Mouse (Mus musculus): ENCODE data around the gene Cdh23.
A peak's percentile ranks its signal among the peaks of the same experiment; 100 is the strongest.

The Cdh23 gene

DNA sequence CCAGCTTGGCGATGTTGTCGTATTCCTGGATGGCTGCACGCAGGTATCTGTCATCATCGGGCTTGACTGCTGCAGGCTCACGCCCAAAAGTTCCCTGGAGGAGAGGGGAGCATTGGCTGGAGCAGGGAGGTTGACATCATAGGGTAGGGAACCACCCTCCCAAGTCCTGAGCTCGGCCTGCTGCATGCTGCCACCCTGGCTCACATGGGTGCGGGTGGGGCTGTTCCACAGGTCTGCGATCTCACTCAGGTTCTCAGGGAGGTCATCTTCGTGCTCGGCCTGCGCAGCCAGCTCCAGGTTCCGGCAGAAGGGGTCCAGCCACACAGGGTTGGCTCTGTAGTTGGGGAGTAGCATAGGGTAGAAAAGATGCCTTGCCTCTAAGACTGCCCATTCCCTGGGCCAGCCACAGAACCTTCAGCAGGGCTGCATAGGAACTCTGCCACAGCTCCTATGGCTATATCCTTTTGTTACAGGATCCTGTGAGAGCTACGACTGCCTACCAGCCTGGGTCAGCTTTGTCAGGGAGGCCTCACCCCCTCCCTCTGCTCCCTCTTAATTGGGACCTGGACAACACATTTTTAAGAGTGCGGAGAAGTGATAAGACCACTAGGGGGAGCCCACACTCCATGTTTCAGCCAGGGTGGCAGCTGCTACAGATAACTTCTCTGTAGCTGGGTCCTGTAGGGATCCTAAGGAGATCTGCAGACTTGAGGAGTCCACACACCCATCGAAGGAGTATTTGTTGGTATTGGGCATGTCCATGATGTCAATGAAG is 391.2 kb downstream of the Cdh23 start:
- DNase-seq: peak; percentile 51

DNA sequence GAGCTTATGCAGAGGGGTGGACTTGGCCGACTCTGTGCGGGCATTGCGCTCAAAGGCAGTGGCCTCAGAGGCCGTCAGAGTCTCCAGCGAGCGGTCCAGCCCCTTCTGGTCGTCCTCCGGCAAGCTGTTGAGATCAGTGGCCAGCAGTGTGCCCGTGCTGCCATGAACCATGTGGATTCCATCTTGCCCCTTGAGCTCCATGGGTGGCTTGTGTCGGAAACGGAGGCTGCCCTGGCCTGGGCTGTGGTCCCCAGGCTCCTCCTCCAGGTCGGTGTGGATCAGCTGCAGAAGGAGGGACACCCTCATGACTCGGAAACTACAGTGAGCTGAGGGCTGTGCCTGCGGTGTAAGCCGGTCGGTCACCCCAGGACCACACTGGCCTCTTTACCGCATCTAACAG is 392.9 kb downstream of the Cdh23 start:
- DNase-seq: no peak

DNA sequence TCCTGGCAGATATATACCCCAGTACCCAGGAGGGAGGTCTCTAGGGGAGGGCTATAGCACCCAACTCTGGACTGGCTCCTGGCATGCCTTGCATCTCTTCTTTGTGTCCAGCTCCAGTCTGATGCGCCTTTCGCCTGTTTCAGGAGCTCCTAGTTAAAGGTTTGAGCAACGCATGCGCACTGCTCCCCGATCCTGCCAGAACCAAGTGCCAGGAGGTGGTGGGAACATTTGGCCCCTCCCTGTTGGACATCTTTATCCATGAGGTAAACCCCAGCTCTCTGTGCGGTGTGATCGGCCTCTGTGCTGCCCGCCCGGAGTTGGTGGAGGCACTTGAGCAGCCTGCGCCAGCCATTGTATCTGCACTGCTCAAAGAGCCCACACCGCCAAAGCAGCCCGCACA is 396.7 kb downstream of the Cdh23 start:
- DNase-seq: no peak

DNA sequence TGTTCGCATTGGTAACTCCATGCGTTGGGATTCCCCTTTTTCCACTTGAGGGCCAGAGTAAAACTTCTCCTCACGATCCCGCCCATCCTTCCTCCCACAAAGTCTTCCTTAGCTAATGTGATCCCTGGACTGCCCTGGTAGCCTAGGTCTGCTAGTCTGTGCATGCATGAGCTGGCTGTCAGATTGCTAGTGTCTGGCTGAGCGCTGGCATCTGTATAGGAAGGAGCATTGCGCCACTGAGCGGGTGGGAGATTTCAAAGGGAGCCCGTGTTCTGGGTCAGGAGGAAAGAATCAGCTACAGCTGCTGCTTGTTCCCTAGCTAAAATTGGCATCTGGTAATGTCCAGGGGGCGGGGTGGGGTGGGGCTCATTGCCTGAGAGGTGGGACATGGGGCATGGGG is 400.3 kb downstream of the Cdh23 start:
- DNase-seq: no peak

DNA sequence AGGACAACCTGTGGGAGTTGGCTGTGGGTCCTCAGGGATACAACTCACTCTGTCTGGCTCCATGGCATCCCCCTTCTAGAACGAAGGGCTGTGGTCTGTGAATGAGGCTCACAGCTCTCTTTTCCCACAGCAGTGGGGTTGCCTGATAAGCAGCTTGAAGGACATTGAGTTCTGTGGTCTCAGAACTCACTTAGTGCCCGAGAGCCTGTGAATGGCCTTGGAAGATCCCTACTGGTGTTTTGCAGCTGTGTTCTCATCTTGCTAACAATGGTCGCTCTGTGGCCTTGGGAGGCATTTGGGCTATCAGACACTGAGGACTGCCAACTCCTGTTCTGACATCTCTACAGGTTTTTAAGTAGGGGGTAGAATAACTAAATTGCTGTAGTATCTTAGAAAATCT is 400.9 kb downstream of the Cdh23 start:
- no peak for DNase-seq

DNA sequence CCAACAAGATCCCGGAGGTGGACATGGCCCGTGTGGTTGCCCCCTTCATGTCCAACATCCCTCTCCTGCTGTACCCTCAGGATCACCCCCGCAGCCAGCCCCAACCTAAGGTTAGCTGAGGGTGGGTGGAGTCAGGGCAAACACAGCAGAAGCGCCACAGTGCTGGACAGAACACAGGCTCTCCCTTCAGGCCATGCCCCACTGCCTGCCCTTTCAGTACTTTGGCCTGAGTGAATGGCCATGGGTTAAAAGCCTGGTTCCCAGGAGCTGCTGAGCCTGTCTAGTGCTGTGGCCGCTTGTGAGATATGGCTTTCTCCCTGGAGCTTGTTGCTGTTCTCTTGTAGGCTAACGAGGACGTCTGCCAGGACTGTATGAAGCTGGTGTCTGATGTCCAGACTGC is 401.7 kb downstream of the Cdh23 start:
- peak; percentile 66 for DNase-seq

DNA sequence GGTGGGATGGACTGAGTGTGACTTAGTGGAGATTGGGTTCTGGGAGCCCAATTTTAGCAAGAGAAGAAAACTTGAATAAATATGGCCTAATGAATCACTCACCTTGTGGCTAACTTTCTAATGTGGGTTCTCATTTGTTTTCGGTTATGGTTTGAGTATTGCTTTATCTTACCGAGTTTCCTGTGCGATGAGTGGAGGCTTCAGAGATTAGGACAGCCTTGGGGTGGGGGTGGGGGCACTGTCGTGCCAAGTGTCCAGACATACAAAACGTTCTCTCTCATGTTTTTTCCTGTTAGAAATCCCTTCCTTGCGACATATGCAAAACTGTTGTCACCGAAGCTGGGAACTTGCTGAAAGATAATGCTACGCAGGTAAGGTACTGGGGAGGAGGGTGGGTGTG is 404.1 kb downstream of the Cdh23 start:
- DNase-seq: no peak

DNA sequence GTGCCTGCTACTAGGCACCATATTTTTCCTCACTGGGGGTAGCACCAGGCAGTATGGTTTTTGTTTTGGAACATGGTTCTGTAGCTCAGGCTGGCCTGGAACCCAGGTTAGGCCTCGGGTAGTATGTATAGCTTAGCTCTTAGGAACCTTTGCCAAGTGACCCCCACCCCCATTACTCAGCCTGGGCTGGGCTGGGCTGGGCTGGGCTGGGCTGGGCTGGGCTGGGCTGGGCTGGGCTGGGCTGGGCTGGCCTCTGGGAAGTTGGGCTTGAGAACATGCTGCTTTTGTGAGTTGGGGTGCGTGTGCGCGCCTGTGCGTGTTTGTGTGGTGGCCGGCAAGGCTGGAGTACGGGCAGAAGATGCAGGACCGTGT is 405.6 kb downstream of the Cdh23 start:
- no peak for DNase-seq

DNA sequence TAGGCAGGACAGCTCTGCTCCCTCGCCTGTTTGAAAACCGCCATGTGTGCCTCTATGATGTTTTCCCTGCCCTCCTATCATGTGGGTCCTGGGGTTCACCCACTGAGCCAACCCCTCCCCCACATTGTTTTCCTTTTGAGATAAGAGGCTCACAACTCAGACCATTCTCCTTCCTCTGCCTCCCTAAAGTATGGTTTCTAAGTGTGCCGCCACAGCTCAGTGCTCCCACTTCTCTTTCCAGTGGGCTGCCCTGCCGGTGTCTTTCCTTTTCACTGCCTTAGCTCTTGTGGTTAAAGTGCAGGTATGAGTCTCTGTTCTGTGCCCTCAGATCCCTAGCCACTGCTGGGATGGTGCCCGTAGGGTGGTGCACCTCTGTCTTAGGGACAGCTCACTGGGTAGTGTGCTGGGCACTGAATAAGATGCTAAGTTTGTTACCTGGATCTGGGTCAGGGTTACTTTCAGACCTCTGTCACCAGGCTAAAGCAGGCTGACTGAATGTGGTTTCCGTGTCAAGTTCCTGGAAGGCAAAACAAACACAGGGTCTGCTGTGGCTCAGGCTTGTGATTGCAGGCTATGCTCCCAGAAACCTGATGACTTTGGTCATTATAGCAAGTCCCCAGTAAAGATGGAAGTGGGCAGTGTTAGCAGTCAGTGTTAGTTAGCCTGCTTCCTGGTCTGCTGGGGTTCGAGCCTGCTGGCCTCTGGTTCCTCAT is 406.1 kb downstream of the Cdh23 start:
- peak; percentile 28 for DNase-seq

DNA sequence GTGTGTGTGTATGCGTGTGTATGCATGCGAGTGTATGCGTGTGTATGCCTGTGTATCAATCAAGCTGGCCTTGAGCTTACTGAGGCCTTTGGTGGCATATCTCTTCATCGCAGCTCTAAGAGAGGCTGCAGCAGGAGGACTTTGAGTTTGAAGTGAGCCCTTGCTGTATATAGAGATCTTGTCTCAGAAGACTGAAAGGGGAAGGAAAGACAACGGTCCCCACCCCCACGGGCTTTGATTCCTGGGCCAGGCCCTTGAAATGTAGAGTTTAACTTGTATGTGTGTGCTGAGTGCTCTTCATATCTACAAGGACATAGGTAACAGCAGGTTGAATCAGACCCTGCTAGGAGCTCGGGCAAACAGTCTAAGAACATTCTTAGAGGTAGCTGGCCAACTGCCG is 407.1 kb downstream of the Cdh23 start:
- no peak for DNase-seq

DNA sequence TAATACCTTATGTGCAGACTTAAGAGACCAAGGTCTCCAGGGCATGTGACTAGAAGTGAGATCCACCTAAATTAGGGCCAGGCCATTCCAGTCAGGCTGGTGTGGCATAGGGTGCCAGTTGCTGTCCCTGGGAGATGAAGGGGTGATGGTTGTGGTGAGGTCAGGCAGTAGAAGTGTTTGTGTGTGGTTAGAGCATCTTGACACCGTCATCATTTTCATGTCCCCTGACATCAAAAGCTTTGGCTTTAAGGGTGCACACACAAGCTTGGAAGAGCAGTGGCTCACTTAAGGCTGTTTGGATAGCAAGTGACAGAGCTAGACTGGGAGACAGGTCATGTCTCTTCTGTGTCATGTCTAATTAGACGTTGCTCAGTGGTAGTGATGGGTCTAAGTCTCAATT is 408.6 kb downstream of the Cdh23 start:
- no peak for DNase-seq

DNA sequence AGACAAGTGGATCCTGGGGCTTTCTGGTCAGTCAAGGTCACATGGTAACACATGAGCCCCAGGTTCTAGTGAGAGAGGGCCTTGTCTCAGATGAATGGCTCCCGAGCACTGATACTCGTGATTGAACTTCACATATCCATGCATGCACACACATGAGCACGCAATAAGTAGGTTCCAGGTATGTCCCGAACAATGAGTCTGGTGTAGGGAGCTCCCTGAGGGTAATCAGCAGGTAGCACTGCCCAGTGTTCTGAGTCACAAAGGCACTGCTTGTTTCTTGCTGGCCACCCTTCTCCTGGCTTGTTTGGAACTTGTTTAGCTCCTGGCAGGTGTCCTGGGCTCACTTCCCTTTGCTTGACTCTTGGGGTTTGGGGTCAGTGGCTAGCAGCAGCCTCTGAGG is 409.1 kb downstream of the Cdh23 start:
- DNase-seq: peak; percentile 52

DNA sequence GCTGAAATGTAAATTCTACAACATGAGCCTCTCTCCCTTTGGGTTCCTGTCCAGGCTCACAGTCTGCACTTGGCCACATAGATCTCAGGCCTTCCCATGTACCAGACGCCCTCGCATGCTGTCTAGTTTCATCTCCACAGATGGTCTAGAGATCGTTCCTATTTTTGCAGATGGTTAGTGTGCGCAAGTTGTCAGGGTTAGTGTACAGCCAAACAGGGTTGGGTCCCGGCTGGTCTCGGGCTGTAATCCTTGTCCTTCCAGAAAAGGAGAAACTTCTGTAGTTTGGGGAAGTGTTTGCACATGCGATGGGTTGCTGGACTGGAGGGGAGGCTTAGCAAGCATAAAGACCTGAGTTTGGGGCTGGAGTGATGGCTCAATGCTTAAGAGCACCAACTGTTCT is 409.7 kb downstream of the Cdh23 start:
- DNase-seq: no peak

DNA sequence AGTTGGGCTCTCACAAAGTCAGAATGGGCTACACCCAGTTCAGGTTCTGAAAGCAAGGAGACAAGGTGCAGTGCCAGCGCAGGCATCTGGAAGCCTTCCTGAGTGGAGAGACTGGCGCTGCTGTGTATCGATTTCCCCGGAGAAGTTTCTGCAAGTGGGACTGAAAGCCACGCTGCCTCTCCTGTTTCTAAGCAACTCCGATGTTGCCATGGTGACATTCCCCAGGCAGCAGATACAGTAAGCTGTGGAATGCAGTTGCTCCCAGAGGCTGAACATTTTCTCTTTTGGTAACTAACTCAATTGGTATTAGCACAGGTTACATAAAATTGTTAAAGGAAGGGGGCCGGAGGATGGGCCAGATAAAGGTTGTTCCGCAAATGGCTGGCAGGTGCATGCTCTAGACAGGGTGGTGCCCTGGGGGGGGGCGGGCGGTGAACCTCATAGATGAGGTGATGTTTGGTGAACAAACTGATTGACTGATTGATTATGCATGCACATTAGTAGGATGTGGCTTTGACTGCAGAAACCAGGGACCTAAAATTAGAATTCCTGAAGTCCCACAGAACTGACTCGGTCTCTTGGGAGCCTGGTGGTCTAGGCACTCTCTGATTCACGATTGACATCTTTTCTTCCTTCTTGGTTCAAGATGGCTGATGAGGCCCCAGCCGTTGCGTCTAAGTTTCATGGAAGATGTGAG is 410.5 kb downstream of the Cdh23 start:
- peak; percentile 64 for DNase-seq

DNA sequence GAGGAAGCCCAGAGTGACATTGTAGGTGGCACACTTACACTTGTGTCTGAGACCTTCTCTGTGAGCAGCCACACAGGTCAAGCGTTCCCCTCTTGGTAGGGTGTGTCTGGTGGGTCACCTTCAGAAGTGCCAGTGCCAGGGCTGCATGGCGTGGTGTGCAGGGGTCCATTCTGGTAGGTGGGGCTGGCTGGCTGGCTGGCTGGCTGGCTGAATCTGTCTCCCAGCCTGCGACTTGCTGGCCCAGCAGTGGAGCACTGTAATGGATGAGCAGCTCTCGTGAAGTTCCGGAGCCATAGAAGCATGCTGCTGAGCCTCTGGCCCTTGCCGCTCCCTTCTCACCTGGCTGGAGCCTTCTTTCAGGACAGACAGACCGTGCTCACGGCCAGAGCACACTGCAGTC is 411.1 kb downstream of the Cdh23 start:
- peak; percentile 21 for DNase-seq

DNA sequence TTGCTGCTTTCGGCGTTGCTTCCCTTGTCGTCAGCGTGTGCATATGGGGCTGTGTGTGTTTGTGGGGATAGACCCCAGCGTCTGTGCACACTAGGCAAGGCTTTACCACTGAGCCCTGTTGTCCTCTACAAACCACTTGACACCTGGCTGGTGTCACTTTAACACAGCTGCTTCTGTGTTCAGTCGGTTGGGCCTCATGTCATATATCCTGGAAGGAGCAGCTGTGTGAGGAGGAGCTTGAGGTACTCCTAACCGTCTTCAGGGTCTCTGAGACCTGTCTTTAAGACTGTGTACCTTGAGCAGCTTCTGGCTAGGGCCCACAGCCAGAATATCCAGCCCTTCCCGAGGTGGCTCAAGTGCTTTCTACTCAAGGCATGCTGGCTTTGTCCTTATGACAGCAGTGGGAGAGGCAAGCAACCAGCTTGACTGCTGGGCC is 411.6 kb downstream of the Cdh23 start:
- no peak for DNase-seq

DNA sequence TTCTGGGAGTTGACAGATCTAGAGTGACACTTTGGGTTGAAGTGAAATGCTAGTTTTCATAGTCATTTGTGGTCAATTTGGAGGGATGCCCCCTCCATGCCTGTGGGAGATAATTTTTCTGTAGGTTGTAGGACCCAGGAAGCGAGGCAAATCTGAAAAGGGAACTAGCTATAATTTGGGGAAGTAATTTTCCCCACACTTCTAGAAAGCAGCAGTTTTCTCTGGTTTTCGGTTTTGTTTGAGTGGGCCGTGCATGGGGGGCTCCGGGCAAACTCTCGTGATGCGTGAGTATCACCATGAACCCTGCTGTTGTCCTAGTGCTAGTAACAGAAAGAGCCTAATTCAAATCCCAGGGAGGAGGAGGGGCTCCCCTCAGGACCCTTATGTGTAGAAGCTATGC is 412.0 kb downstream of the Cdh23 start:
- no peak for DNase-seq

DNA sequence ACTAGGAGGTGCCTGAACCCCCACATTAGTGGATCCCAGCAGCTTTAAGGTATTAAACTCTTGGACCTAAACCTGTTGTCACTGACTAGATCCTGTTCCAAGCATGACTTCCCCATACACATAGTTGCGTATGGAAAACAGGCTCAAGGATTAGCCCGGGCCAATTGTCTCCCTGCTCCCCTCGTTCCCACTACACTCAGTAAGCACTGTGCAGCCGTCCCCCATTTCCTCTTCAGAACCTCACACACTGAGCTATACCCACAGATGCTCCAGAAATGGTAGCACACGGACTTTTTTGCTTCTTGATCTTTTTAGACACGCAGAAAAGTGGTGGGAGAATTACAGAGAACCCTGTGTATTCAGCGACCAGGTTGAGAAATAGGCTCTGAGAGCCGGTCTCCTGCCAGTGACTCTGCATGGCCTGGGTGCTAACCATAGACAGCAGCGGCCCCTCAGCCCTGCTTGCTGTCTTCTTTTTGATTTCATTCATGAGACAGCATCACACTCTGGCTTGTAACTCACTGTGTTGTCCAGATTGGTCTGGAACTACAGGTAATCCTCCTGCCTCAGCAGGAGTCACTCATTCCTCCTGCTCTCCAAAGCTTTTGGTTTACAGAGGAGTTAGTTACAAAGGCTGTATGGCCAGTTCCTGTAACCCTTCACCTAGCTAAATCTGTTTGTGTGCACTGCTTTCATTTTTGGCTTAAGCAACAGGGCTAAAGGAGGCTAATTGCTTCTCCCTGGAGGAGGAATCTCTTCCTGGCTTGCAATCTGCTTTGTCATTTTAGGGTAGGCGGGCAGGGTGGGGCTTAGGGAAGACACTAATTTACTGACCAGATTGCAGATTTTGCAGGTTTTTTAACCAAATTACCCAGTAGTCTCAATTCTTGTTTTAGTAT is 413.9 kb downstream of the Cdh23 start:
- peak; percentile 24 for DNase-seq

DNA sequence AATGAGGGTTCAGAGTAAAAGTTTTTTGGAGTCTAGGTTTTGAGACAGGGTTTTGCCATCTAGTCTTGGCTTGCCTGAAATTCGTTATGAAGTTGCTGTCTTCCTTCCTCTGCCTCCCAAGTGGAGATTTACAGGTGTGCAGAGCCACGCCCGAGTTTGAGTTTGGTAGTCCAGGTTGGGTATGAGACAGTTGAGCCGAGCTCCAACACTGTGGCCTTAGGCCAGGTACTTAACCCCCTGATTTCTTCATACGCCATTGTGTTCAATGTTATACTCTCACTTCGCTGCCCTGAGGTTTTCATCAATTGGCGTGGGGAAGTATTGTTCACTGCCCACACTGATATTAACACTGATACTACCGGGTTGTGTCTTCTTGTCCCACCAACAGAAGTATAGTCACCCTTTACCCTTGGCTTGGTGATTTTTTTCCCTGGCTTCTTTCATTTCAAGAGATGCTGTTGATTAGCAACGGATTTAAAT is 414.7 kb downstream of the Cdh23 start:
- no peak for DNase-seq

DNA sequence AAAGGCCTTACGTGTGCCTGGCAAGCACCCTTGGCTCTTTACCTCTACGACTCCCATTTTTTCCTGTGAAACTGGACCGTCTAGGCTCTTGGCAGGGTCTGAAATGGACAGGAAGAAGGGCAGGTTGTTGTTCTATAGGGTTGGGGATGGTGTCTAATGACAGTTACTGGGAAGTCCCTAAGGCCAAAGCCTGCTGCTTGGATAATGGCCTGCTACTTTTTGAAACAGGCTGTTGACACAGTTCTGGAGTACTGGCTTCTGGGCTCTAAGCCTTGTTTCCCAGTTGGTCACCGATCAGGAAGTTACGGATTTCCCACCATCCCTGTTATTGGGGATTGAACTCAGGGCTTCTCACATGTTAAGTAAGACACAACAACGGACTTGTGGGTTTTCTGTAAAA is 415.9 kb downstream of the Cdh23 start:
- no peak for DNase-seq

DNA sequence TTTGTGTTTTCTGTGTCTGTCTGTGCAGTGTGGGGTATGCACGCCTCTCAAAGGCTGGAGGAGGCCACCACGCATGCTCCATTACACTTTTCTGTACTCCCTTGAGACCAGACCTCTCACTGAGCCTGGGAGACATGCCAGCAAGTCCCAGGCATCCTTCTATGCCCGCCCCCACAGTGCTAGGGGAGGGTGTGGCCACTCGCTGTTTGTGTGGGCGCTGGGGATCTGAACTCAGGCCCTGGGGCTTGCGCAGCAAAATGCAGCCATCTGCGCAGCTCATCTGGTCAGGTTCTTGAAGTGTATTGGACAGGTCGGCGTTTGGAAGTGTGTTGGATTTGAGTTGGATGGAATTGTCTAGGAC is 416.4 kb downstream of the Cdh23 start:
- peak; percentile 64 for DNase-seq

DNA sequence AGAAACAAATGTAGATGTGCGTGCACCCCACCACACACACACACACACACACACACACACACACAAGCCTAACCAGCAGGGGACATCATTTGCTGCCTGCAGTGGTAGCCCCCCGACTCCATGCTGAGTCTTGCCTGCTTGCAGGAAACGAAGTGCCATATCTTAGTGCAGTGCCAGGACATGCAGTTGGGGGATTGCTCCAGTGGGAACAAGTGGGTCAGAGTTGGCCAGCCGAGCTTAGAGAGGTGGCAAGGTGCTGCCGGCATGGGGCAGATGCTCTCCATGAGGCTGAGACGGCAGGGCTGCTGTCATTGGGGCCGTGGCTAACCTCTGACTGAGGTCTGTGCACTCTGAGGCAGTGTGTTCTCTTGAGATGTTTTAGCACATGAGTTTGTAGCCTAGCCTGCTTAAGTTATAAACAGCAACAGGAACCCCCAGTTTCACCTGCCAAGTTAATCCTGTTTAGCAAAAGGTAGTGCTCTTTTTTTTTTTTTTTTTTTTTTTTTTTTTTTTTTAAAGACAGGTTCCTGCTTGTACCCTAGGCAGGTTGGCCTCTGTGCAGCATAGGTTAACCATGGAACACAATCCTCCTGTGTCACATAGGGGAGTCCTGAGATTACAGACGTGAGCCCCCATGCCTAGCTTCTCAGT is 416.9 kb downstream of the Cdh23 start:
- DNase-seq: peak; percentile 20

Data from kidney, adult 11 months (tissue).